Mouse (Mus musculus) forebrain, embryonic 13.5 days (tissue): ENCODE data around the gene Fam213a. TPM values are rescaled to one million over a fixed set of nuclear protein-coding genes. Genes with fewer than 3 reads are reported as not detected.

Experiments
- ATAC-seq: fragments of 200-750 bp; cut with Nextera tagmentation; 2 replicates; pipeline ENCODE4 v1.8.0; 2017
- H3K27ac ChIP-seq: fragments of 300-500 bp; sonication (generic); 2 replicates; pipeline ENCODE4 v1.5.1; 2015; ENCODE audit warnings: inconsistent platforms, mild to moderate bottlenecking, moderate library complexity
- H3K27me3 ChIP-seq: fragments of 300-500 bp; sonication (generic); 2 replicates; pipeline ENCODE4 v1.6.1; 2015; ENCODE audit warnings: mild to moderate bottlenecking, inconsistent platforms
- H3K36me3 ChIP-seq: fragments of 300-500 bp; sonication (generic); 2 replicates; pipeline ENCODE4 v1.6.1; 2015; ENCODE audit warnings: mild to moderate bottlenecking, inconsistent platforms; ENCODE audit not compliant: poor library complexity, severe bottlenecking
- H3K4me1 ChIP-seq: fragments of 300-500 bp; sonication (generic); 2 replicates; pipeline ENCODE4 v1.6.1; 2015; ENCODE audit warnings: inconsistent platforms
- H3K4me2 ChIP-seq: fragments of 300-500 bp; sonication (generic); 2 replicates; pipeline ENCODE4 v1.6.1; 2015; ENCODE audit warnings: inconsistent platforms, mild to moderate bottlenecking, moderate library complexity
- H3K4me3 ChIP-seq: fragments of 300-500 bp; sonication (generic); 2 replicates; pipeline ENCODE4 v1.5.1; 2015; ENCODE audit warnings: mild to moderate bottlenecking, inconsistent platforms
- H3K9ac ChIP-seq: fragments of 300-500 bp; sonication (generic); 2 replicates; pipeline ENCODE4 v1.6.1; 2015; ENCODE audit warnings: mild to moderate bottlenecking, inconsistent platforms
- H3K9me3 ChIP-seq: fragments of 300-500 bp; sonication (generic); replicated peaks from 2 replicates; pipeline ENCODE4 v1.6.1; 2016; ENCODE audit warnings: inconsistent platforms
- WGBS: fragments of 180-500 bp; shearing (Covaris S2); methylation state at CpG from one replicate; pipeline ENCODE4 v1.1.7; 2015; 5-methylcytosine and 5-hydroxymethylcytosine counted together
- polyA plus RNA-seq: library from polyadenylated mRNA; unstranded; fragments of >200 nt; fragmentation: Nextera tagmentation; extraction: Ambion mirVana; gene quantifications from 2 replicates; pipeline ENCODE4 v1.2.1, GENCODE M21; 2015

Fam213a gene
- polyA plus RNA-seq, 1 experiment from 2014 or later = 49.7 TPM

DNA sequence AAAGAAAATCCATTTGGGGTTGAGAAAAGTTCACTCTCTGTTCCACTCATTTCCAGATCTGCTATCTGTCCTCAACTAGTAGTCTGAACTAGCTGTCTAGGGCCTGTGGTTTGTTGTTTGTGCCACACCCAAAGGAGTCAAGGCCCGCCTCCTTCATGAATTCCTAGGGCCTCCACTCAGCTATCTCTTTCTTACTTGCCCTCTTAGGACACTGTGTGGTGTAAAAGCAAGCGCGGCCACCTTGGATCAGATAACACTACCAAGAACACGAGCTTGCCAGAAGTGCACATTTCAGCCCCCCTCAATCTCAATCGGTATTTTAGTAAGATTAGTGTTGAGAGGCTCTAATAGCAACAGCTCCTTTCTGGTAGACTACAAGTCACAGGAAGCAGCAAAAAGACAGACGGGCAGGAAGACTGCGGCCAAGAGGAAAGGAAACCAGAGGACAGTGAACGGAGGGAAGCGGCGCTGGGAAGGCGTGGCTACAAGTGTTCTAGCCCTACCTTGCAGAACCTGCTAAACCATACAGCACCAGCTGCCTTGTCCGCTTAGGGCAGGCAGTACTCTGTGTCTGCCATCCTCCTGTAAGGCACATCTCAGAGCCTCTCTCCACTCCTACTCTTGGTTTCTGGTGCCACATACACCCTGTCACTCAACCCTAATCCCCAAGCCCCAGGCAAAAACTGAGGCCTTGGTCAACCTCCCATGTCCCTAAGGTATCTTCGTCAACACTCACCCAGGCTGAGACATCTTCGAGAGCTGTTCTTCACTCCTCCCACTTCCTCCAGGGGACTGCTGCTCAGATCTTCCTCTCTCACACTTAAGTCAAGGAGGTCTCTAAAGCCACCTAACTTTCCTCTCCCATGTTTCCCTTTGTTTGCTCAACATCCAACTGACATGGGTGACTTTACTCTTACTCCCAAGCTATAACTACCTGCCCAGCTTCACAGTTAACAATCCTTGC lies 65.9 kb downstream of the Fam213a start:
- no peak overlapping the region for H3K4me3 ChIP-seq
- H3K4me2 ChIP-seq = no peak overlapping the region
- H3K36me3 ChIP-seq = peaks cover 19% of the 10 kb centered on the region
- H3K27me3 ChIP-seq = no peaks in the 10 kb centered on the region
- H3K4me1 ChIP-seq = peaks cover 34% of the 10 kb centered on the region
- no peak overlapping the region for H3K9ac ChIP-seq
- H3K27ac ChIP-seq = no peak overlapping the region
- ATAC-seq = no peak
- no peaks in the 10 kb centered on the region for H3K9me3 ChIP-seq
- 93% methylated on average over 14 of the region's 14 CpGs for WGBS

DNA sequence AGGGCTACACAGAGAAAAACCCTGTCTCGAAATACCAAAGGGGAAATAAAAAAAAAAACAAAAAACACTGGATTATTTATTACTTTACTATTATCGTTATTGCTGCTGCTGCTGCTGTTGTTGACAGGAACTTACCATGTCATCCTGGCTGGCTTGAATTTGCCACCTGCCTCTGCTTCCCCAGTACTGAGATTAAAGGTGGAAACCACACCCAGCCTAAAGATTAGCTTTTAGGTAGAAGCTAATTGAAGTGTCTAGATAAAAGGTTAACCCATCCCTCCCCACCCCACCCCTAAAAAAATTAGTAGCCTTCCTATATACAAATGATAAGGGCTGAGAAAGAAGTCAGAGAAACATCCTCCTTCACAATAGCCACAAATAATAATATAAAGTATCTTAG lies 69.8 kb downstream of the Fam213a start:
- Histone ChIP-seq H3K4me3 (no peak overlapping the region), H3K9ac (no peak overlapping the region), H3K9me3 (no peaks in the 10 kb centered on the region), H3K27me3 (no peaks in the 10 kb centered on the region), H3K4me1 (peaks cover 6% of the 10 kb centered on the region), H3K36me3 (peaks cover 19% of the 10 kb centered on the region), H3K4me2 (no peak overlapping the region), H3K27ac (no peak overlapping the region)
- 93% methylated on average over 2 of the region's 2 CpGs for WGBS
- ATAC-seq = no peak

Other genes with a start within 250 kb of the Fam213a start
- gene Sh2d4b, start 120.5 kb downstream of the Fam213a start, polyA plus RNA-seq = 2.3 and 2.4 TPM in 2 replicates
- 84.1 and 88.2 TPM in 2 replicates for gene Tspan14, start 47.0 kb downstream of the Fam213a start, polyA plus RNA-seq
- gene Dydc2, start 55.4 kb upstream of the Fam213a start, polyA plus RNA-seq = 0.21 and 0.44 TPM in 2 replicates
- 0.28 TPM in 1 of 2 replicates, not detected in the other for gene Dydc1, start 59.1 kb upstream of the Fam213a start, polyA plus RNA-seq
- not detected in 2 replicates for gene Mat1a, start 91.2 kb upstream of the Fam213a start, polyA plus RNA-seq
- gene Sftpa1, start 118.0 kb upstream of the Fam213a start, polyA plus RNA-seq = not detected in 2 replicates
- gene Mbl1, start 137.7 kb upstream of the Fam213a start, polyA plus RNA-seq = not detected in 2 replicates
- not detected in 2 replicates for gene Sftpd, start 171.4 kb upstream of the Fam213a start, polyA plus RNA-seq